Mouse (Mus musculus): Measurements from ENCODE around the gene Glis1. TPM values are rescaled to one million over a fixed set of nuclear protein-coding genes. Genes with fewer than 3 reads are reported as not detected.

Gene Glis1
- polyA plus RNA-seq, 1 experiment from 2014 or later: 0.47 TPM

GRCm38 (mm10) chr4:107602284-107602683 is 167.9 kb downstream of the Glis1 start:
- H3K36me3 ChIP-seq (ENCODE audit: control insufficient read depth, insufficient read depth, low read length): no peaks in the 10 kb centered on the region
- H3K27me3 ChIP-seq (ENCODE audit: control insufficient read depth, insufficient read depth, low read length): no peaks in the 10 kb centered on the region
- WGBS: 83% methylated on average over 7 of the region's 7 CpGs
- no peaks in the 10 kb centered on the region for H3K9me3 ChIP-seq (ENCODE audit: control insufficient read depth, low read length)
- ATAC-seq (ENCODE audit: low FRiP score, low TSS enrichment) (no peak), DNase-seq (ENCODE audit: low spot score) (no peak)
- no peak for TF ChIP-seq CTCF (IDR thresholded peaks at IDR 0.05; ENCODE audit: low read depth)
- no peak for TF ChIP-seq EP300 (optimal IDR thresholded peaks at IDR 0.05)
- no peak overlapping the region for H3K9ac ChIP-seq (ENCODE audit: low read length)
- H3K4me1 ChIP-seq (replicated peaks; ENCODE audit: control insufficient read depth, insufficient read depth): no peaks in the 10 kb centered on the region
- H3K4me3 ChIP-seq (ENCODE audit: low read depth, low read length): no peak overlapping the region
- no peak overlapping the region for H3K27ac ChIP-seq (replicated peaks)
- H3K4me2 ChIP-seq (replicated peaks; ENCODE audit: low read depth): no peak overlapping the region

GRCm38 (mm10) chr4:107602787-107603186 is 168.4 kb downstream of the Glis1 start:
- Histone ChIP-seq H3K4me1 (replicated peaks; ENCODE audit: control insufficient read depth, insufficient read depth) (no peaks in the 10 kb centered on the region), H3K4me3 (ENCODE audit: low read depth, low read length) (no peak overlapping the region), H3K27me3 (ENCODE audit: control insufficient read depth, insufficient read depth, low read length) (no peaks in the 10 kb centered on the region), H3K9me3 (ENCODE audit: control insufficient read depth, low read length) (no peaks in the 10 kb centered on the region), H3K27ac (replicated peaks) (no peak overlapping the region), H3K4me2 (replicated peaks; ENCODE audit: low read depth) (no peak overlapping the region), H3K9ac (ENCODE audit: low read length) (no peak overlapping the region), H3K36me3 (ENCODE audit: control insufficient read depth, insufficient read depth, low read length) (no peaks in the 10 kb centered on the region)
- ATAC-seq (ENCODE audit: low FRiP score, low TSS enrichment) (no peak; the same call in 1 of the 2 replicates), DNase-seq (ENCODE audit: low spot score) (no peak)
- no peak for TF ChIP-seq EP300 (optimal IDR thresholded peaks at IDR 0.05)
- peak; percentile 50 for TF ChIP-seq CTCF (IDR thresholded peaks at IDR 0.05; ENCODE audit: low read depth)
- 74% methylated on average over 14 of the region's 14 CpGs for WGBS

GRCm38 (mm10) chr4:107603208-107603607 is 168.8 kb downstream of the Glis1 start:
- no peaks in the 10 kb centered on the region for H3K4me1 ChIP-seq (replicated peaks; ENCODE audit: control insufficient read depth, insufficient read depth)
- DNase-seq (ENCODE audit: low spot score): no peak
- WGBS: 66% methylated on average over 7 of the region's 7 CpGs
- H3K27me3 ChIP-seq (ENCODE audit: control insufficient read depth, insufficient read depth, low read length): no peaks in the 10 kb centered on the region
- H3K9ac ChIP-seq (ENCODE audit: low read length): no peak overlapping the region
- H3K36me3 ChIP-seq (ENCODE audit: control insufficient read depth, insufficient read depth, low read length): no peaks in the 10 kb centered on the region
- H3K4me2 ChIP-seq (replicated peaks; ENCODE audit: low read depth): no peak overlapping the region
- no peak for ATAC-seq (ENCODE audit: low FRiP score, low TSS enrichment)
- TF ChIP-seq EP300 (optimal IDR thresholded peaks at IDR 0.05) (no peak), CTCF (IDR thresholded peaks at IDR 0.05; ENCODE audit: low read depth) (no peak)
- no peak overlapping the region for H3K4me3 ChIP-seq (ENCODE audit: low read depth, low read length)
- H3K9me3 ChIP-seq (ENCODE audit: control insufficient read depth, low read length): no peaks in the 10 kb centered on the region
- H3K27ac ChIP-seq (replicated peaks): no peak overlapping the region

- H3K9ac ChIP-seq (ENCODE audit: low read length): no peak overlapping the region
- 78% methylated on average over 17 of the region's 17 CpGs for WGBS
- ATAC-seq (ENCODE audit: low FRiP score, low TSS enrichment): no peak
- no peak overlapping the region for H3K27ac ChIP-seq (replicated peaks)
- no peaks in the 10 kb centered on the region for H3K9me3 ChIP-seq (ENCODE audit: control insufficient read depth, low read length)
- no peaks in the 10 kb centered on the region for H3K27me3 ChIP-seq (ENCODE audit: control insufficient read depth, insufficient read depth, low read length)
- H3K36me3 ChIP-seq (ENCODE audit: control insufficient read depth, insufficient read depth, low read length): no peaks in the 10 kb centered on the region
- H3K4me1 ChIP-seq (replicated peaks; ENCODE audit: control insufficient read depth, insufficient read depth): no peaks in the 10 kb centered on the region
- TF ChIP-seq EP300 (optimal IDR thresholded peaks at IDR 0.05): no peak
- TF ChIP-seq CTCF (IDR thresholded peaks at IDR 0.05; ENCODE audit: low read depth): no peak
- no peak for DNase-seq (ENCODE audit: low spot score)
- no peak overlapping the region for H3K4me3 ChIP-seq (ENCODE audit: low read depth, low read length)
- H3K4me2 ChIP-seq (replicated peaks; ENCODE audit: low read depth): no peak overlapping the region
These were observed 171.7 kb downstream of the Glis1 start for GRCm38 (mm10) chr4:107605964-107606602.

- Histone ChIP-seq H3K27ac (replicated peaks) (no peak overlapping the region), H3K4me3 (ENCODE audit: low read depth, low read length) (no peak overlapping the region), H3K36me3 (ENCODE audit: control insufficient read depth, insufficient read depth, low read length) (no peaks in the 10 kb centered on the region), H3K27me3 (ENCODE audit: control insufficient read depth, insufficient read depth, low read length) (no peaks in the 10 kb centered on the region), H3K9me3 (ENCODE audit: control insufficient read depth, low read length) (no peaks in the 10 kb centered on the region), H3K9ac (ENCODE audit: low read length) (no peak overlapping the region), H3K4me1 (replicated peaks; ENCODE audit: control insufficient read depth, insufficient read depth) (no peaks in the 10 kb centered on the region), H3K4me2 (replicated peaks; ENCODE audit: low read depth) (no peak overlapping the region)
- DNase-seq (ENCODE audit: low spot score) (no peak), ATAC-seq (ENCODE audit: low FRiP score, low TSS enrichment) (no peak)
- TF ChIP-seq EP300 (optimal IDR thresholded peaks at IDR 0.05) (no peak), CTCF (IDR thresholded peaks at IDR 0.05; ENCODE audit: low read depth) (no peak)
- WGBS: 73% methylated on average over 8 of the region's 8 CpGs
These were observed 175.4 kb downstream of the Glis1 start for GRCm38 (mm10) chr4:107609775-107610174.

GRCm38 (mm10) chr4:107611888-107612650 is 177.7 kb downstream of the Glis1 start:
- Histone ChIP-seq H3K4me2 (replicated peaks; ENCODE audit: low read depth) (no peak overlapping the region), H3K27me3 (ENCODE audit: control insufficient read depth, insufficient read depth, low read length) (no peaks in the 10 kb centered on the region), H3K36me3 (ENCODE audit: control insufficient read depth, insufficient read depth, low read length) (no peaks in the 10 kb centered on the region), H3K4me3 (ENCODE audit: low read depth, low read length) (no peak overlapping the region), H3K4me1 (replicated peaks; ENCODE audit: control insufficient read depth, insufficient read depth) (no peaks in the 10 kb centered on the region), H3K27ac (replicated peaks) (no peak overlapping the region), H3K9ac (ENCODE audit: low read length) (no peak overlapping the region), H3K9me3 (ENCODE audit: control insufficient read depth, low read length) (no peaks in the 10 kb centered on the region)
- WGBS: 62% methylated on average over 9 of the region's 9 CpGs
- DNase-seq (ENCODE audit: low spot score): no peak
- TF ChIP-seq EP300 (optimal IDR thresholded peaks at IDR 0.05): no peak
- no peak for TF ChIP-seq CTCF (IDR thresholded peaks at IDR 0.05; ENCODE audit: low read depth)
- no peak for ATAC-seq (ENCODE audit: low FRiP score, low TSS enrichment)
